Mouse (Mus musculus) limb, embryonic 15.5 days (tissue): ENCODE results near the gene Nln. TPM values are rescaled to one million over a fixed set of nuclear protein-coding genes. Genes with fewer than 3 reads are reported as not detected.

Experiments
- polyA plus RNA-seq: library from polyadenylated mRNA; unstranded; fragments of >200 nt; fragmentation: Nextera tagmentation; extraction: Ambion mirVana; gene quantifications from 2 replicates; pipeline ENCODE4 v1.2.1, GENCODE M21; 2015

Gene Nln
- polyA plus RNA-seq, 1 experiment from 2014 or later = 13.8 TPM

Other genes with a start within 250 kb of the Nln start
- gene Erbin, start 189.1 kb downstream of the Nln start, polyA plus RNA-seq = 15.4 and 20.3 TPM in 2 replicates
- 4.9 and 5.6 TPM in 2 replicates for gene Sgtb, start 127 bp upstream of the Nln start, polyA plus RNA-seq
- gene Trappc13, start 68.9 kb upstream of the Nln start, polyA plus RNA-seq = 51.7 and 54.2 TPM in 2 replicates
- gene Trim23, start 69.2 kb upstream of the Nln start, polyA plus RNA-seq = 17.2 and 17.8 TPM in 2 replicates
- gene Cenpk, start 119.0 kb upstream of the Nln start, polyA plus RNA-seq = 47.5 and 60.2 TPM in 2 replicates
- gene Ppwd1, start 119.2 kb upstream of the Nln start, polyA plus RNA-seq = 13.2 and 15.2 TPM in 2 replicates
- gene Adamts6, start 178.2 kb upstream of the Nln start, polyA plus RNA-seq = 2.4 and 3.0 TPM in 2 replicates